Mouse (Mus musculus): ENCODE results near the gene Tmem41a. TPM values are rescaled to one million over a fixed set of nuclear protein-coding genes. Genes with fewer than 3 reads are reported as not detected.

Tmem41a gene
- polyA plus RNA-seq (2015; fragmentation: Nextera tagmentation; extraction: Ambion mirVana): 20.1 and 21.2 TPM in 2 replicates

GRCm38 (mm10) chr16:21946761-21947715 lies at the start of gene Tmem41a:
Gene Tmem41a, minus strand, starts transcription at chr16:21947552.

DNA sequence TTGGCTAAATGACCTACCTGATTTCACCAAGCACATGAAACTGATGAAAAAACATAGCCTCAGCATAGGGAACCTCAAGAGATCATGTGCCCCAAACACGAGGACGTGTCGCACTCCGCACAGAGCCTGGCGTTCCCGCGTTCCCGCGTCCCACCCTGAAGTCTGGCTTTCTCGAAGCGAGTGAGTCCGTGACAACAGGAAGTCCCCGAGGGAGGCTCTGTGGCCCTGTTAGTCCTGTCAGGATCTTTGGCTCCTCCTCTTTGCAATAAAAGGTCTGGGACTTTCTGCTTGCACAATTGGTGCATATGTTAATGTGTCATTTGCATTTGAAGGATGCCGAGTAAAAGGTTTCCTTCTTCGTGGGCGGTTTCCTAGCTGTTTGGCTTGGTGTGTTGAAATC lies 48.0 kb upstream of the Tmem41a start, which contains the start of gene Liph:
TSS of gene Liph (minus strand) at position 360 of the 400 bp plus-strand sequence.

Other genes with a start within 250 kb of the Tmem41a start
- gene Ehhadh, start 159.7 kb downstream of the Tmem41a start, polyA plus RNA-seq (2015; fragmentation: Nextera tagmentation; extraction: Ambion mirVana): 2.4 and 2.6 TPM in 2 replicates
- 0.15 and 0.17 TPM in 2 replicates for gene Map3k13, start 153.2 kb downstream of the Tmem41a start, polyA plus RNA-seq (2015; fragmentation: Nextera tagmentation; extraction: Ambion mirVana)
- 36.3 and 38.2 TPM in 2 replicates for gene Liph, start 48.1 kb upstream of the Tmem41a start, polyA plus RNA-seq (2015; fragmentation: Nextera tagmentation; extraction: Ambion mirVana)
- gene Senp2, start 61.9 kb upstream of the Tmem41a start, polyA plus RNA-seq (2015; fragmentation: Nextera tagmentation; extraction: Ambion mirVana): 26.7 and 30.0 TPM in 2 replicates
- gene Igf2bp2, start 215.7 kb upstream of the Tmem41a start, polyA plus RNA-seq (2015; fragmentation: Nextera tagmentation; extraction: Ambion mirVana): 18.0 and 21.9 TPM in 2 replicates